Mouse (Mus musculus) liver (tissue): ENCODE results near the gene Amigo3.
"Not testable (repeated sequence)": the region's sequence is repeated elsewhere in the genome, so short reads cannot be mapped to it uniquely, and the experiment has no call there.

Source experiments
- DNase-seq: peaks from one replicate; pipeline ENCODE4 v3.0.0-alpha.2; 2020; ENCODE audit warnings: mixed read lengths

The Amigo3 gene

DNA sequence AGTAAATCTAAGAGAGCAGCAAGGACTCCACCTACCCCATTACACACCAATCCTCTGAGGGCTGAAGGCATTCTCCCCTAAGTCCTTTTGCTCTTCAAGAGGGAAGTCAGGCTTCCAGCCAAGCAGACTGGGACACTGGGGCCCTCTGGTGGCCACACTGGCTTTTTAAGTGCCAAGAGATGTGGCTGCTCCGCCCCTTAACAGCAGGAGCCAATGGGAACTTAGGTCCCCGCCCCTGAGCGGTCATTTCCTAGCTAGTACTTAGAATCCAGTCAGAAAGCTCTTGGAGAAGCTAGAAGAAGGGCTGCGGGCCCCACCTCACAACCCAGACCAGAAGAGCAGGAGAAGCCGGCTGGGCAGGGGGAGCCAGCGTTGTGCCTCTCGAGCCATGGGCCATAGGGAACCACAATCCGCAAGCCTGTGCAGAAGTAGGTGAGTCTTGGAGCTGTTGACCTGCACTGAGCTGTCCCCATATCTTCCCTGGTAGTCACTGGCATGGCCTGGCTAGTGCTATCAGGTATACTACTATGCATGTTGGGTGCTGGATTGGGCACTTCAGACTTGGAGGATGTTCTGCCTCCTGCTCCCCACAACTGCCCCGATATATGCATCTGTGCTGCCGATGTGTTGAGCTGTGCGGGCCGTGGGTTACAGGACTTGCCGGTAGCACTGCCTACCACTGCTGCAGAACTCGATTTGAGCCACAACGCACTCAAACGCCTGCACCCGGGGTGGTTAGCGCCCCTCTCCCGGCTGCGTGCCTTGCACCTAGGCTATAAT, at the start of gene Amigo3:
Gene Amigo3, plus strand, starts transcription at position 275 of the 780 bp plus-strand sequence.
- peak; percentile 96 for DNase-seq

DNA sequence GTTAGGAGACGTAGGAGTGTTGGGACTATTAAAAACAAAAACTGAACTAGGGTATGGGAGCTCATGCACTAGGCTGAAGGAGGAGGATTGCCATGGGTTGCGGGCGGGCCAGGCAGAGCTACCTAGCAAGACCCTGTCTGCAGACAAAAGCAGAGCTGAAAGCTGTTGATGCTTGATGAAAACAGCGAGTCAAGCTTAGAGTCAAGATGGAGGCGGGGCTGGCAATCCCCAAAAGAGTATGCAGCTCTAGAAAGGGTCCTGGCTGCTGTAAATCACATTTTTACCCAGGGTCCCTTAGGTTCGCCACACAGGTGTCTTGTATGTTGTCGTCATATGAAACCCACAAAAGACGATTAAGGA, 49.4 kb upstream of the Amigo3 start:
- DNase-seq: peak; percentile 46

DNA sequence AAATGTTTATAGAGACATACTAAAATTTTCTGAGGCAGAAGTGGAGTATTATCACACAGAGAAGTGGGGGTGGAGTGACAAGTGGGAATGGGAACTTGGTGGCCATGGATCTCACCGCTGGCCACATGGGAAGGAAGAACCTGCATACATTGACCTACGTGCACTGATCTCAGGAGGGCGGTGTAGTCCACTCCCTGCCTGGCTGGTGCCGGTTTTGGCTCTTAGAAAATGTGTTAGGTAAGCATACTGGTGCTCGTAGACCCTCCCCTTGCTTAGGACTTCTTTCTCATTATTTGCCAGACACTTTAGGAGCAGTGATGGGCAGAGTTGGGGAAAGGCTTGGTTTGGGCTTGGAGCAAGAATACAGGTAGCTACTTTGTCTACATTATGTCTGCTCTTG, 44.9 kb upstream of the Amigo3 start:
- no peak for DNase-seq

DNA sequence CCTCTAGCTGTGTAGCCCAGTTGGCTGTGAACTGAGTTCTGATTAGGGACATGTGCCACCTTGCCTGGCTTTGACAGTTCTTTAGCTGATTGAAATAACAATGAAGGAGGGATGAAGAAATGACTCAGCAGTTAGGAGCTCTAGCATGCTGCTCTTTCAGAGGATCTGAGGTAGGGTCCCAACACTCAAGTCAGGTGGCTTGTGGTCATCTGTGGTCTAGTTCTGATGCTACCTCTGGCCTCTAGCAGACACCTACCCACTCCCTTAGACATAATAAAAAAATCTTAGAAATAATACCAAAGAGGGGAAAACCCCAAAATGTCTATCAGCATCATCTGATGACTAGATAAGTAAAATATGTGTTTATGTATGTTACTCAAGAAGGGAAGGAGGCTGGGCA, 42.6 kb upstream of the Amigo3 start:
- no peak for DNase-seq

DNA sequence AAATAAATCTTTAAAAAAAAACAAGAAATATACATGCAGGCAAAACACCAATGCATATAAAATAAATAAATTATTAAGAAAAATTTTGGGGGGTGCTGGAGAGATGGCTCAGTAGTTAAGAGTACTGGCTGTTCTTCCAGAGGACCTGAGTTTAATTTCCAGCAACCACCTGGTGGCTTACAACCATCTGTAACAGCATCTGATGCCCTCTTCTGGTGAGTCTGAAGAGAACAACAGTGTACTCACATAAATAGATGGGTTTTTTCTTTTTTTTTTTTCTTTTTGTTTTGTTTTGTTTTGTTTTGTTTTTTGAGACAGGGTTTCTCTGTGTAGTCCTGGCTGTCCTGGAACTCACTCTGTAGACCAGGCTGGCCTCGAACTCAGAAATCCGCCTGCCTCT, 39.4 kb upstream of the Amigo3 start:
- not testable (repeated sequence) for DNase-seq

DNA sequence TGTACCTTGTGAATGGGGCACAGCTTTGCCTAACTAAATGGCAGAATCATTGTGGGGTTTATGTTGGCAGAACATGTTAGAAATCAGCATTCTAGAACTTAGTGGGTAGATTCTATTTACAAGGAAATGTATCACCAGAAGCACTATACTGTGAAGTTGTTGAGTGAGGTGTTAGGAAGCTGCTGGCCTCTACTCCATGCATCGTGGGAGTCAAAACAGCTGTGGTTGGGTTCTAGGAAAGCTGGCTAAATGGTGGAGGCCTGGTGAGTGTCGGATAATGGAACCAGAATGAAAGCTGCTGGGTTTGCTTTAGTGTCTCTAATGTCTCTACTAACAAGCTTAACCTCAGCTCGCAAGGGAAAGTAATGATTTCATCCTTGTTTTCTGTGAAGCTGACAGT, 35.8 kb upstream of the Amigo3 start:
- DNase-seq: no peak

DNA sequence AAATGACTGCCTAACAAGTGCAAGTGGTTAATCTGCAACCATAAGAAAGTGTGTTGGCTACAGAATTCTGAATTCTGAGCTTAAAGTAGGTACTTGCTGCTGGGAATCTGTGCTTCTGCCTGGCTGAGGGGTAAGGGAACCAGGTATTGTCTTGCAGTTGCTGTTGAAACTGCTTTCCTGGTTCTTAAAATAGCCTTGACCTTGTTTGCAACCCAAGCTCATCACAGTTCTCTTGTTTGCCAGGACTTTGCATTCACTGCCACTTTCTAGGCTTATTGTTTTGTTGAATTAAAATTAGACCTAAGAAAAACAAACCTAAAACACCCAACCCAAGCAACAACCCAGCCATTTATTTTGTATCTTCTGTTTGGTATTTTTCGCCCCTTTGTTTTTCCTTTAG, 32.2 kb upstream of the Amigo3 start:
- DNase-seq: no peak

DNA sequence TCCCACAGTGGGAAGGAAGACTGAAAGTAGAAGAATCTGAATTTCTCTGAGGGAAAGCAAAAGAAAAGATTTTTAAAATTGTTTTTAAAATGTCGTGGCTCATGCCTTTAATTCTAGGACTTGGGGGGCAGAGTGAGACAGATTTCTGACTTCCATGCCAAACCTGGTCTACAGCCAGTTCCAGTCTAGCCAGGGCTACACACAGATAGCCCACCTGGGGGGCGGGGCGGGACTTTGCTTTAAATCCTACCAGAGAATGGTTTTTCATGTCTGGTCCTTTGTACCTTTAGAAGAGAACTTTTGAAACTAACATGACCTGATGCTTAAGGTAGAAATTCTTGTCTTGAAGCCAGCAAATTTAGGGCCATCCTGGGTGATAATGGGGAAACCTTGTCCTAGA, 29.7 kb upstream of the Amigo3 start:
- DNase-seq: no peak

DNA sequence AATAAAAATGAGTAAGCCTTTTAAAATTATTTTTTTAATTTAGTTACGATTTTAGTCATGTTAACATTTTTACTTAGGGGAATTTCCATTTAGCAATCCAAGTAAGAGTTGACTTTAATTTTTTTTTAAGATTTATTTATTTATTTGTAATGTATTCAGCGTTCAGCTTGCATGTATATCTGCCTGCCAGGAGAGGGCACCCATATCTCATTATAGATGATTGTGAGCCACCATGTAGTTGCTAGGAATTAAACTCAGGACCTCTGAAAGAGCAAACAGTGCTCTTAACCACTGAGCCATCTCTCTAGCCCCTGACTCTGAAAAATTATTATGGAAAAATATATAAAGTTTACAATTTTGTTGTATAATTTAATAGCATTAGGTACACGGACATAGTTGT, 26.4 kb upstream of the Amigo3 start:
- DNase-seq: no peak

DNA sequence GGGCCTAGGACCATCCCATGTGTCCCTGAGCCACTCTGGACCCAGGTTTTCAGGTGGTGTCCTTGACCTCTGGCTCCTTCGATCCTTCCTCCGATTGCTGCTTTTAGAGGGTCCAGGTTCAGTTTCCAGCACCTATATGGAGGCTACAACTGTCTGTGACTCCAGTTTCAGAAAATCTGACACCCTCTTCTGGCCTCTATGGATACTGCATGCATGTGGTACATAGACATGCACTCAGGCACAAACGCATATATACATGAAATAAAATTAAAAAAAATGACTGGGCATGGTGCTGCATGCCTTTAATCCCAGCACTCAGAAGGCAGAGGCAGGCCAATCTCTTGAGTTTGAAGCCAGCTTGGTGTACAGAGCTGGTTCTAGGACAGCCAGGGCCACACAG, 25.1 kb upstream of the Amigo3 start:
- no peak for DNase-seq

DNA sequence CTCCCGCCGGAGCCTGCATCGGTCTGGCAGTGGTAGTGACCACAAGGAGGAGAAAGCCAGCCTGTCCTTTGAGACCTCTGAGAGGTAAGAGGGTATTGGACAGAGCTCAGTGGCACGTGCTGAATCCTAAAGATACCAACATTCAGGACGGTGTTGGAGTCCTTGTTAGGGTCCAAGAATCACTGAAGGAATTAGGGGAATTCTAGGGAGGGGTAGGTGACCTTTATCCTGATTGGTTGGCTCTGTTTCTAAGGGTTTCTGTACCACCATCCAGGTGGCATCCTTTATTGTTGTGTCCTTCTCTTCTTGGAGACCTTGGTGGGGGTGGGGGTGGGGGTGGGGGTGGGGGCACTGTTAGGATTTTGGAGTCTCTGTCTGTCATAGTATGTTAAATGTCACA, 20.8 kb upstream of the Amigo3 start:
- DNase-seq: no peak

DNA sequence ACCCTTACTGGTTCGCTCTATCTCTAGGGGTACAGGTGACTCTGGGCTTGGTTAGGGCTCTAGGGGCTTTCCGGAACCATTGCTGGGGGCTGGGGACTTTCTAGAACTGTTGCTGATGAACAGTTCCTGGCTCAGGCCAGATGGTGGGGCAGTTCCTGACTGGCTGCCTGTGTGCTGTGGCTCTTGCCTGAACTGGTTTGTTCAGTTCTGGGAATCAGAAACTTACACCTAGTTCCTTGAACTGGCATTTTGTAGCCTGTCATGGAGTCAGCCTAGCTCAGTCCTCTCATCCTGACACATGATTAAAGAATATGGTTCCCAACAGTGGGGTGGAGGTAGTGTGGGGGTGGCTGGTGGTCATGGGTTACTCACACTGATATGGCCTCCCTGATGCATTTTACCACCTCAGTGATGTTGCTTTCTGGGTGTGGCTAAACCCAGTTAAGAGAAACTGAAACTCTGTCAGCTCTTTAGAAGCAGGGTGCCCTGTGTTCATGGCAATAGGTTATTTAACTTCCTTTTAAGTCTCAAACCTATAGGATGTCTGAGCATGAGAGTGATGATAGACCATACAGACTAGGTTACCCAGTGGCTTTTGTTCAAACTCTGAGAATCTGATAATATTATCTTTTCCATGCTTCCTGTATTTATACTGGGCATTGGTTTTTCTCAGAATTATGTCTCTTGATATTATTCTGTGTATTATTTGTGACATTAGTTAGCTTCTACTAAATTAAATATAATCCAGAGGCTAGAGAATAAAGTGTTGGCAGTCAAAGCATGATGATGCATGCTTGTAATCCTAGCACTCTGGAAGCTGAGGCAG, 17.4 kb upstream of the Amigo3 start:
- no peak for DNase-seq

DNA sequence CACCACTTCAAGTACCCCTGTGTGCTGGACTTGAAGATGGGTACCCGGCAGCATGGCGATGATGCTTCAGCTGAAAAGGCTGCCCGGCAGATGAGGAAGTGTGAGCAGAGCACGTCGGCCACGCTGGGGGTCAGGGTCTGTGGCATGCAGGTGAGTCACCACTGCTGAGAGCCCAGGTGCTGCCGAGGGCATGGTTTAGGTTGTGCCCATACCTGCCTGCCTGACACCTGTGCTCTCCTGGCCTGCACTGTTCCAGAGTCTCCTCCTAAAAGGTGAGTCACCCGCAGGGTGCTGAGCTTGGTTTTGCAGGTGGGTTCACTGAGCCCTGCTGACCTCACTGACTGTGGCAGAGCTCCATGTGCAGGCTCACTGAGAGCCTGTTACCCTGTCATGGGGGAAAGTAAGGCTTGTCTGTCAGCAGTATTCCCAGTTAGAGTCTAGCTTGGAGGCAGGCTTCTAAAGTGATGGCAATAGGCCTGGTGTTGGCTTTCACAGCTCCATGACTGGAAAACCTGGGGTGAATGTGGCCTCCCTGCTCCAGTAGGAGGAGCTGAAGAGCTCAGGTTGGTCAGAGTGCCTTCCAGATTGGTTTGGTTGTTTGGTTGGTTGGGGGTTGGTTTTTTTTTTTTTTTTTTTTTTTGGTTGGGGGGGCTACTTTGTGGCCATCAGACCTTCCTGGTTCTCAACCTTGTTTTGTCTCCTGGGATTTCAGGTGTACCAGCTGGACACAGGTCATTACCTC, 8.0 kb upstream of the Amigo3 start:
- no peak for DNase-seq

DNA sequence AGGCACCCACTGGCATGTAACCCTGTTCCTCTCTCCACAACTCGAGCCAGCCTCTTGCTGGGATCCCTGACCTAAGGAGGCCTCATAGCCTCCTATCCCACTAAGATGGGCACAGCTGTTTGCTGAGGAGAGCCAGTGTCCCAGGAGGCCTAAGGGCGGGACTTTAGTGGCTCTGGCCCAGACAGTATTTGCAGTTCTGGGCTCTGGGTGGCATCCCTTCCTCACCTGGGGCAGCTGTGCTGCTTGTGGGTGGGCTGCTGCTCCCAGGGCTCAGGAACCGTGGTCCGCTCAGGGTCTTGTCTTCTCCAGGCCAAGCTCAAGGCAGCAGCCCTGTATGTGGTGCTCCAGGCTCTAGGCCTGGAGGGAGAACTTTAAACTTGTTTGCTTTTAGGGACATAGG, 6.4 kb upstream of the Amigo3 start:
- no peak for DNase-seq

DNA sequence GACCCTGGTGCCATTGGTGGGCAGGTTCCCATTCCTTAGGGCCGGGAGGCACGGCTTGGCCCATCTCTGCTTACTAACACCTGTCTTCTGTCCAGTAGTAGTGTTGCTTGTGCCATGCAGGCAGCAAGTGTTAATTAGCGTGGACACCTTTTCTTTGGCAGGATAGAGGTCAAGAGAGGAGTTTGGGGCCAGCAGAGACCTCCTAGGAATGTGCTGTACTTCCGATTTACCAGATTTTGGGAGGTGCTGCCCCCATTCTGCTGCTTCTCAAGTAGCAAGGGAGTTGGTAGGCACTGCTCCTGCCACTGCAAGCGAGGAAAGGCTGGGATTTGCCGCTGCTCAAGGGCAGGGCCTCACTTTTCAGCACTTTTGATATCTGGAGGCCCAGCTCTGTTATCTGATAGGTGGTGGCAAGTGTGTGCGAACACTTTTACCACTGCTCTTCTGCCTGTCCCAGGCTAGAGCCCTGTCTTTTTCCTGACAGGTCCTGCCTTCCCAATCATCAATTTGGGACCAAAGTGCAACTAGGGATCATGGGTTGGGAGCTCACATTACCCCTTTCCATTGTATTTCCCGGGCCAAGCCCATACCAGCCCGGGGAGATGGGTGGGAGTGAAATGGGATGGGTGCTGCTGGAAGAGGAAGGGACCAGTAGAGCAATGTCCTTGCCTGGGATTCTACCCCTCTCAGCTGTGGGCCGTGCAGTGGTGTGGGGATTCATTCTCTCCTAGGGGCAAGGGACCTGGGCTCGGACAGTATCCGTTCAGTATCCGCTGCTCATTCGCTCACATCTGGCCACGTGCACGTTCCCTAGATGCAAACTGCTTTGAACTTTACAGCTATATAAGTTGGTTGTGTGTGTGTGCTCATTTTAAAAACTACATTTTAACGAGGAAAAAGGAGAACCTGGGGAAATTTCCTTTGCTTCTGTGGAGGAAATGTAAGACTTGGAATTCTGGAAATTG, 5.1 kb upstream of the Amigo3 start:
- DNase-seq: peak; percentile 73

DNA sequence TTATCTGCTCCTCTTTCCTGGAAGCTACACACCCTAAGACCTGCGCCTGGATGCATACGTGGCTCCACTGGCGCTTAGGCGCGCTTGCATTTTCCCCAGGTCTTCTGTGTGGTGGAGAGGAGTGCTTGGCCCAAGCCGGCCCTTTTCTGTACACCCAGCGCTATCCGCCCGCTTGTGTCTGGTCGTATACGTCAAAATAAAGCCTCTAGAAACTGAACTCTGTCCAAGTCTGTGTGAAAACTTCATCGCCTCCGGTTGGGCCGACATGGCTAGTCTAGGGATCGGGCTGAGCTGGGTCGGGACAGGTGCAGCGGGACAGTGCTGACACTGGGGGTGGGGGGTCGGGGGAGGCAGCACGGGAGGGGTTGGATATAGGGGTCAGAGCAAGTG, 4.4 kb upstream of the Amigo3 start:
- DNase-seq: no peak

DNA sequence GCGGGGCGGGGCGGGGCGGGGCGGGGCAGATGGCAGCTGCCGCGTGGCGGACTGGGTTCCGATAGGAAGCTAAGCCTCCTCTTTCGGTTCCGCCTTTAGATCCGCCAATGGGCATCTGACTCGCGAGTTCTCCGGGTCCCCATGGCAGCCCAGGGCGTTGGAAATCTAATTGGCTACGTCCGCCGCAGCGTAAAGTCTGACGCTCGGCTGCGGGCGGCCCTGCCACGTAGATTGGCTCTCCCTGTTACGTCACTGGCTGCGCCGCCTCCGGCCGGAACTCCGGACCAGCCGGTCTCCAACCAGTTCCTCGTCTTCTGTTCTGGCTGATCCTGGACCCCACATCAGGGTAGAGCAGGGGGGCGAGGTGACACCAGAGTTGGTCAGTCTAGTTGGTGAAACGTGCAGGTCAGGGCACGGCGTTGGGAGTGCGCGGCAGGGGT, 3.9 kb upstream of the Amigo3 start, which contains the start of gene Gmppb:
Gene Gmppb, plus strand, starts transcription at position 227 of the 440 bp plus-strand sequence.
- DNase-seq: peak; percentile 97

DNA sequence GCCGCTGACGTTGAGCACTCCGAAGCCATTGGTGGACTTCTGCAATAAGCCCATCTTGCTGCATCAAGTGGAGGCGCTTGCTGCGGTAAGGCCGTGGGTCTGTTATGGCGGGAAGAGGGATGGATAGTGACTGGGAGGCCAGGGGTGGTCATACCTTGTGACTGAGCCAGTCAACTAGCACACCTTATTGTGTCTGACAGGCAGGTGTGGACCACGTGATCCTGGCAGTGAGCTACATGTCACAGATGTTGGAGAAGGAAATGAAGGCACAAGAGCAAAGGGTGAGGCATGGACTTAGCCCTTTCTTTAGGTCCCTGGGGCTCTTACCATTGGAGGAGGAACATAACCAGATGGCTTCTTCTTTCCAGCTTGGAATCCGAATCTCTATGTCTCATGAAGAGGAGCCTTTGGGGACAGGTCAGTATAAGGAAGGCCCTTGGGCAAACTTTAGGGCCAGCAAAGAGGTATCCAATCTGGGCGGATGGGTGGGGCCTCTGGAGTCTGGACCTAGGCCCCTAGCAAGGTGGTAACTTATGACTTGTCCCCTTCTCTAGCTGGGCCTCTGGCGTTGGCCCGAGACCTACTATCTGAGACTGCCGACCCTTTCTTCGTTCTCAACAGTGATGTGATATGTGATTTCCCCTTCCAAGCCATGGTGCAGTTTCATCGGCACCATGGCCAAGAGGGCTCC, 3.3 kb upstream of the Amigo3 start:
- no peak for DNase-seq

DNA sequence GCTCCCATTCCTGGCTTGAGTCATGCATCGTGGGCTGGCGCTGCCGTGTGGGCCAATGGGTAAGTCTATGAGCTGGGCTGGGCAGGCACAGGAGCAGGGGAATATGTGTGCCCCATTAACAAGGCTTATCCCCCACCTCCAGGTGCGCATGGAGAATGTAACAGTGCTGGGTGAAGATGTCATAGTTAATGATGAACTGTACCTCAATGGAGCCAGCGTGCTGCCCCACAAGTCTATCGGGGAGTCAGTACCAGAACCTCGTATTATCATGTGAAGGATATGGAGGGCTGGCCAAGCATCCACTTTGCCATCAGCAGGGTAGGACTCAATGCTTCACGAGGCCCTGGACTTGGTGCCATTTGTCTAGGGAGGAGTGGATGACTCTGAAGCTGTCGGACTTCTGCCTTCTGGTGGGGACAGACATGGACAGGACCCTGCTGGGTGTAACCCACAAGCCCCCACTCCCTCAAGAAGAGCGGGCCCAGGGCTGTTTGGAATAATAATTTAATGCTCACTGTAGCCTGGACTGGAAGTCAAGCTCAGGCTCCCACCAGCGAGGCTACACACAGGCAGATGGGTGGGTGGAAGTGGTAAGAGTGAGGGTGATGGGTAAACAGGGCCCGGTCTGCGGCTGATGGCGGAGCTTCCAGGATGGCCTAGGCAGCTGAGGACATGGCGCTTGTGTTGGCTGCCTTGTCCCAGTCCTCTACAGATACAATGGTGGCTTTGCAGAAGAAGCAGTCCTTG, 1.6 kb upstream of the Amigo3 start:
- no peak for DNase-seq

DNA sequence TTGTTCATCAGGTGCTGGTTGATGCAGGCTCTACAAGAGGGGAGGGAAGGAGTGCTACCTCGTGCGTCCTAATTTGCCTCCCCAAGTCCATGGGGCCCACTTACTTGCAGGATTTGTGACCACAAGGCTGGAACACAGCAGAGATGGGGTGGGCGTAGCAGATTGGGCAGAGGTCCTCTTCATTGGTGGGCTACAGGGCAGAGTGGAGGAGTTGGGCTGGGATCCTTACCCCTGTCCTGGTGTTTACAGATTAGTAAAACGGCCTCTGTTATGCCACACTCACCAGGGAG, 1.1 kb upstream of the Amigo3 start:
- DNase-seq: no peak

DNA sequence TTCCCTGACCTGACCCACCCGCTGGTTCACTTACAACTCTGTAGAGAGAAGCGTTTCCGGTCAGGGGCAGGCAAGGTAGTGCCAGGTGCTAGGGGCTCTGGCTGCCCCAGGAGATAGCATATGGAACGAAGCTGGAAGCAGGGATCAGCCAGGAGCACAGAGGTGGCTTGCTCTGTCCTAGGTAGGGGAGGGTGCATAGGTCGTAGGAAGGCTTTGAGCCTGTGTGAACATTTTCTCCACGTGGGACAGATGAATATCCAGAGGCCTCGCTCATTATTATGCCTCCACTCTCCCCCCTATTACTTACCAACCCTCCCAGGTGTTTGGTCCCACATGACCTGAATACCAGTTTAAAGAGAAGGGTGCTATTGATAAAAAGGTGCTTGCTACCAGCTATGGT, 548 bp upstream of the Amigo3 start:
- no peak for DNase-seq
